Mouse (Mus musculus): ENCODE data around the gene Rmdn3. TPM values are rescaled to one million over a fixed set of nuclear protein-coding genes. Genes with fewer than 3 reads are reported as not detected.

Gene Rmdn3
- total RNA-seq, 2 experiments from 2014 or later, result 53.4 to 58.1 TPM

DNA sequence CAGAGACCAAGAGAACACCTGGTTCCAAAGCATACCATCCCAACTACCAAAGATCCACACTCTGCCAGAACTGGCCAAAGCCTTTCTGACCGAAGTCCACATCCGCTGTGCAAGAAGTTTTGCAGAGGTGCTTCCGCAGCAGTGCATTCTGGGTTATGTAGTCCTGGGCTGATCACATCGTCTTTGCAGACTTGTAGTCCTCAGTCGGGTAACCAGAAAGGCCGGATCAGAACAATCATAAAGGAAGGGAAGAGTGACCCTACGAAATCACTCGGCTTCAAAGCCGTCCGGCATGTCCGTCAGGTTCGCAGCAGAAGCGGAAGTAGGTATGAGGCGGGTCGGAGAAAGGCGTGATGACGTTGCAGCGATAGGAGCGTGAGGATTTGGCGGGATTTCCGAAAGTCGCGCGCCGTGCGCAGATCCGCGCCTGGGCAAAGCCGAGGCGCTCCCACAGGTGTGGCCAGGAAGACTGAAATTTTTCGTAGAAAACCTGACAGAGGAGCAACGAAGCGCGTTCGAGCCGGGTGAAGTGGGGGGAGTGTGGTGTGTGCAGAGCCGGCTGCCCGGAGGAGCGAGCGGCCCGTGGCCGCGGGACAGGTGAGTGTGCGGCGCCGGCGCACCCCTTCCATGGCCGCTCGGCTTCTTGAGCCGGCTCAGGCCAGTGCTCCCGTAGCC, 44.3 kb downstream of the Rmdn3 start, which contains the start of gene Rad51:
Gene Rad51, plus strand, starts transcription at position 356 of the 675 bp plus-strand sequence.
- intact Hi-C loops (cut with DNase I), result loop anchor here (5.0 kb wide), 1 partner anchor 75 kb away; no protein-coding TSS in a partner anchor
- DNase-seq (ENCODE audit: low spot score in 2 of 2), result peak; percentile 88 to 90

DNA sequence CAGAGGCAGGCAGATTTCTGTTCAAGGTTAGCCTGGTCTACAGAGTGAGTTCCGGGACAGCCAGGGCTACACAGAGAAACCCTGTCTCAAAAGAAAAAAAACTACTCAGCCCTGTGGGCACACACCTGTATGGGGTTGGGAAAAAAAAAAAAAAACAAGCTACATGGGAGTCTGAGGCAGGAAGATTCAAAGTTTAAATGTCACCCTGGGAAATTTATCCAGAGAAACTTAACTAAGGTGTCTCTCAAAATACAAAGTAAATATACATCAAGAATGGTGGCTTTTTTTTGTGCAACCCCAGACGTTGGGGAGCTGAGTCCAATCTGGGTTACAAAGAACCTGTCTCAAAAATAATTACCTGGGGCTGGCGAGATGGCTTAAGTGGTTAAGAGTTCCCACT, 45.8 kb downstream of the Rmdn3 start:
- intact Hi-C loops (cut with DNase I), result loop anchor here (5.0 kb wide), 1 partner anchor 74 kb away; no protein-coding TSS in a partner anchor
- no peak for DNase-seq (ENCODE audit: low spot score in 2 of 2)

DNA sequence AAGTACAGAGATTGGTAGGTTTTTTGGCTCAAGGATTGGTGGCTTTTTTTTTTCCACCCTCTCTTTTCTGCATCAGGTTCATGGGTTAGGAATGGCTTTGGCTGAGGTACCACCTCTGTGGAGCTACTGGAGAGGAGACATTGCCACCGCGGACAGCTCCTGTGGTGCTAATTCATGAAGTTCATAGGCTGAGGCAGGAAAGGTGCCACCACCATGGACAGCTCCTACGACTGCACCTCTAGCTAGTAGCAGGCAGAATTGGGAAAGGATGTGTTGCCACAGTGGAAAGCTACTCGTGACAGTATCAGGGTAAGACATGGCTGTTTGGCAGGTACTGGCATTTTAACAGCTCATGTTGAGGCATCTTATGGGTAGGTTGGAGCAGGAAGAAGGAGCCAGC, 48.3 kb downstream of the Rmdn3 start:
- DNase-seq (ENCODE audit: low spot score in 2 of 2), result no peak
- intact Hi-C loops (cut with DNase I), result no loop called here

DNA sequence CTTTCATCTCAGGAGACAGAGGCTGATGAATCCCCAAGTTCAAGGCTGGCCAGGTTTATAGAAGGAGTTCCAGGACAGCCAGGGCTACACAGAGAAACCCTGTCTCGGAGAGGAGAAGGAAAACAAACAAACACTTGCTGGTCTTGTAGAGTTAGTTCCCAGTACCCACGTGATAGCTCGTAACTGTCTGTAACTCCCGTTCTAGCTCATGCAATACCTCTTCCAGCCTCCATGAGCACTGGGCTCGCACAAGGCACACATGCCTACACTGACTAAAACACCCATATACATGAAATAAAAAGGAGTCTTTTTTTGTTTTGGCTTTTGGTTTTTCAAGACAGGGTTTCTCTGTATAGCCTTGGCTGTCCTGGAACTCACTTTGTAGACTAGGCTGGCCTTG, 50.3 kb downstream of the Rmdn3 start:
- DNase-seq (ENCODE audit: low spot score in 2 of 2), result no peak
- intact Hi-C loops (cut with DNase I), result no loop called here

DNA sequence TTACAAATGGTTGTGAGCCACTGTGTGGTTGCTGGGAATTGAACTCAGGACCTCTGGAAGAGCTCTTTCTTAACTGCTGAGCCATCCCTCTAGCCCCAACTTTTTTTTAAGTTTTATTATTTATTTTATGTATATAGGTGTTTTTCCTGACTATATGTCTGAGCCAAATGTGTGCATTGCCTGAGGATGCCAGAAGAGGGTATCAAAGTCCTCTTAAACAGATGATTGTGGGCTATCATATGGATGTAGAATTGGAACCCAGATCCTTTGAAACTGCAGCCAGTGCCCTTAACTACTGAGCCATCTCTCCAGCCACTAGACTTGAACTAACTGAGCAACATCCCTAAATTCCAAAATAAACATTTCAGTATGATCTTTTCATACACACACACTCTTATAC, 55.3 kb downstream of the Rmdn3 start:
- no peak for DNase-seq (ENCODE audit: low spot score in 2 of 2)
- intact Hi-C loops (cut with DNase I), result no loop called here

Other genes with a start within 250 kb of the Rmdn3 start
- gene Chst14, start 230.5 kb downstream of the Rmdn3 start, total RNA-seq (2021), result 1 to 10 TPM; 1.5 to 2.0 TPM
- gene Ccdc32, start 127.6 kb downstream of the Rmdn3 start, total RNA-seq (2021), result 10 to 100 TPM; 50.2 to 52.7 TPM
- gene Rpusd2, start 122.2 kb downstream of the Rmdn3 start, total RNA-seq (2021), result 1 to 10 TPM; 8.0 to 8.4 TPM
- 1 to 10 TPM in 1 of 2 experiments, under 1 TPM in 1; 0.16 to 1.2 TPM for gene Knl1, start 109.9 kb downstream of the Rmdn3 start, total RNA-seq (2021)
- 1 to 10 TPM in 1 of 2 experiments, under 1 TPM in 1; 0.57 to 1.5 TPM for gene Rad51, start 44.2 kb downstream of the Rmdn3 start, total RNA-seq (2021)
- gene Gchfr, start 10.7 kb upstream of the Rmdn3 start, total RNA-seq (2021), result not detected
- gene Gm14137, start 17.5 kb upstream of the Rmdn3 start, total RNA-seq (2021), result not detected
- gene Zfyve19, start 51.6 kb upstream of the Rmdn3 start, total RNA-seq (2021), result 10 to 100 TPM; 34.9 TPM
- 10 to 100 TPM; 16.4 to 16.6 TPM for gene Dnajc17, start 51.8 kb upstream of the Rmdn3 start, total RNA-seq (2021)
- not detected for gene Ppp1r14d, start 72.9 kb upstream of the Rmdn3 start, total RNA-seq (2021)
- 1 to 10 TPM in 1 of 2 experiments, under 1 TPM in 1; 0.76 to 1.3 TPM for gene Spint1, start 80.3 kb upstream of the Rmdn3 start, total RNA-seq (2021)
- 10 to 100 TPM in 1 of 2 experiments, 1 to 10 TPM in 1; 7.9 to 10.9 TPM for gene Rhov, start 114.2 kb upstream of the Rmdn3 start, total RNA-seq (2021)
- 10 to 100 TPM; 47.7 to 50.1 TPM for gene Vps18, start 131.7 kb upstream of the Rmdn3 start, total RNA-seq (2021)
- gene Dll4, start 168.8 kb upstream of the Rmdn3 start, total RNA-seq (2021), result 1 to 10 TPM; 3.2 to 3.8 TPM
- 1 to 10 TPM; 8.2 to 8.9 TPM for gene Chac1, start 194.2 kb upstream of the Rmdn3 start, total RNA-seq (2021)